Mouse (Mus musculus) kidney, embryonic 16.5 days (tissue): ENCODE results near the gene Taf12. TPM values are rescaled to one million over a fixed set of nuclear protein-coding genes. Genes with fewer than 3 reads are reported as not detected.

Experiments
- ATAC-seq: fragments of 200-750 bp; cut with Nextera tagmentation; 2 replicates; pipeline ENCODE4 v1.8.0; 2017; ENCODE audit warnings: moderate TSS enrichment; ENCODE audit not compliant: low FRiP score, low TSS enrichment
- H3K27ac ChIP-seq: fragments of 300-500 bp; sonication (generic); 2 replicates; pipeline ENCODE4 v1.5.1; 2014; ENCODE audit warnings: low read length
- H3K27me3 ChIP-seq: fragments of 300-500 bp; sonication (generic); 2 replicates; pipeline ENCODE4 v1.6.1; 2014; ENCODE audit warnings: low read length, control low read depth, mixed read lengths; ENCODE audit not compliant: insufficient read depth
- H3K36me3 ChIP-seq: fragments of 300-500 bp; sonication (generic); 2 replicates; pipeline ENCODE4 v1.6.1; 2014; ENCODE audit warnings: low read length, control low read depth, mixed read lengths; ENCODE audit not compliant: insufficient read depth
- H3K4me1 ChIP-seq: fragments of 300-500 bp; sonication (generic); 2 replicates; pipeline ENCODE4 v1.6.1; 2014; ENCODE audit warnings: low read length, control low read depth, mixed read lengths; ENCODE audit not compliant: insufficient read depth
- H3K4me2 ChIP-seq: fragments of 300-500 bp; sonication (generic); replicated peaks from 2 replicates; pipeline ENCODE4 v1.6.1; 2014; ENCODE audit warnings: low read depth, low read length
- H3K4me3 ChIP-seq: fragments of 300-500 bp; sonication (generic); 2 replicates; pipeline ENCODE4 v1.5.1; 2014; ENCODE audit warnings: mild to moderate bottlenecking, low read length
- H3K9ac ChIP-seq: fragments of 300-500 bp; sonication (generic); replicated peaks from 2 replicates; pipeline ENCODE4 v1.6.1; 2014; ENCODE audit warnings: low read length
- H3K9me3 ChIP-seq: fragments of 300-500 bp; sonication (generic); 2 replicates; pipeline ENCODE4 v1.6.1; 2016; ENCODE audit warnings: low read length, control low read depth
- WGBS: fragments of 180-500 bp; shearing (Covaris S2); extraction: QIAGEN DNeasy Blood & Tissue Kit; methylation state at CpG from one replicate; pipeline ENCODE4 v1.1.7; 2014; 5-methylcytosine and 5-hydroxymethylcytosine counted together
- polyA plus RNA-seq: library from polyadenylated mRNA; unstranded; fragments of >200 nt; fragmentation: Nextera tagmentation; extraction: Ambion mirVana; gene quantifications from 2 replicates; pipeline ENCODE4 v1.2.1, GENCODE M21; 2015

The Taf12 gene
- polyA plus RNA-seq, 1 experiment from 2014 or later = 42.9 TPM

GRCm38 (mm10) chr4:132329835-132330354 is 55.7 kb downstream of the Taf12 start:
- Histone ChIP-seq H3K9ac (peak overlapping the region; percentile 93), H3K36me3 (peaks cover 38% of the 10 kb centered on the region), H3K27me3 (no peaks in the 10 kb centered on the region), H3K9me3 (no peaks in the 10 kb centered on the region), H3K4me3 (peak overlapping the region; percentile 80), H3K27ac (peak overlapping the region; percentile 93), H3K4me2 (peak overlapping the region; percentile 80), H3K4me1 (peaks cover 14% of the 10 kb centered on the region)
- ATAC-seq = peak; percentile 17
- WGBS = 7% methylated on average over 10 of the region's 10 CpGs

- peaks cover 14% of the 10 kb centered on the region for H3K4me1 ChIP-seq
- H3K4me2 ChIP-seq = no peak overlapping the region
- H3K9ac ChIP-seq = no peak overlapping the region
- no peak overlapping the region for H3K4me3 ChIP-seq
- no peak for ATAC-seq
- no peaks in the 10 kb centered on the region for H3K9me3 ChIP-seq
- peaks cover 43% of the 10 kb centered on the region for H3K36me3 ChIP-seq
- H3K27me3 ChIP-seq = no peaks in the 10 kb centered on the region
- WGBS = 74% methylated on average over 3 of the region's 3 CpGs
- no peak overlapping the region for H3K27ac ChIP-seq
Measured at GRCm38 (mm10) chr4:132331960-132332359, 57.8 kb downstream of the Taf12 start.

GRCm38 (mm10) chr4:132332880-132333279 is 58.7 kb downstream of the Taf12 start:
- H3K27ac ChIP-seq = no peak overlapping the region
- H3K4me1 ChIP-seq = peaks cover 14% of the 10 kb centered on the region
- no peak overlapping the region for H3K4me2 ChIP-seq
- ATAC-seq = no peak
- 89% methylated on average over 6 of the region's 6 CpGs for WGBS
- no peaks in the 10 kb centered on the region for H3K27me3 ChIP-seq
- peaks cover 50% of the 10 kb centered on the region for H3K36me3 ChIP-seq
- no peak overlapping the region for H3K9ac ChIP-seq
- H3K4me3 ChIP-seq = no peak overlapping the region
- H3K9me3 ChIP-seq = no peaks in the 10 kb centered on the region

GRCm38 (mm10) chr4:132338943-132339342 is 64.8 kb downstream of the Taf12 start:
- Histone ChIP-seq H3K27me3 (no peaks in the 10 kb centered on the region), H3K4me1 (peaks cover 12% of the 10 kb centered on the region), H3K9me3 (no peaks in the 10 kb centered on the region), H3K36me3 (peaks cover 49% of the 10 kb centered on the region), H3K4me3 (no peak overlapping the region), H3K4me2 (no peak overlapping the region), H3K27ac (no peak overlapping the region), H3K9ac (no peak overlapping the region)
- WGBS = 89% methylated on average over 13 of the region's 13 CpGs
- no peak for ATAC-seq

- WGBS = 91% methylated on average over 3 of the region's 3 CpGs
- Histone ChIP-seq H3K27me3 (no peaks in the 10 kb centered on the region), H3K4me3 (no peak overlapping the region), H3K9ac (no peak overlapping the region), H3K4me1 (peaks cover 25% of the 10 kb centered on the region), H3K36me3 (peaks cover 30% of the 10 kb centered on the region), H3K27ac (no peak overlapping the region), H3K4me2 (no peak overlapping the region), H3K9me3 (no peaks in the 10 kb centered on the region)
- ATAC-seq = no peak
Measured at GRCm38 (mm10) chr4:132341451-132341850, 67.3 kb downstream of the Taf12 start.

- H3K4me3 ChIP-seq = peak overlapping the region; percentile 83
- peak overlapping the region; percentile 80 for H3K9ac ChIP-seq
- peak overlapping the region; percentile 97 for H3K4me2 ChIP-seq
- peak overlapping the region; percentile 49; the same call in 1 of the 2 replicates for H3K27ac ChIP-seq
- H3K27me3 ChIP-seq = no peaks in the 10 kb centered on the region
- H3K9me3 ChIP-seq = no peaks in the 10 kb centered on the region
- peaks cover 3% of the 10 kb centered on the region; the same call in 1 of the 2 replicates for H3K36me3 ChIP-seq
- ATAC-seq = 0 out of 2 replicates have a peak, but pooled peaks have one; percentile 8
- H3K4me1 ChIP-seq = peaks cover 25% of the 10 kb centered on the region
- WGBS = 3% methylated on average over 13 of the region's 13 CpGs
Measured at GRCm38 (mm10) chr4:132344403-132345134, 70.4 kb downstream of the Taf12 start.

Other genes starting within 250 kb of the Taf12 start
- 0.08 and 0.12 TPM in 2 replicates for gene Gm10300, start 199.7 kb upstream of the Taf12 start, polyA plus RNA-seq
- gene Epb41, start 199.1 kb upstream of the Taf12 start, polyA plus RNA-seq = 68.6 and 72.5 TPM in 2 replicates
- 0.06 and 0.19 TPM in 2 replicates for gene Oprd1, start 129.9 kb upstream of the Taf12 start, polyA plus RNA-seq
- gene Ythdf2, start 62.1 kb upstream of the Taf12 start, polyA plus RNA-seq = 106 and 108 TPM in 2 replicates
- gene Gmeb1, start 12.8 kb upstream of the Taf12 start, polyA plus RNA-seq = 39.3 and 45.1 TPM in 2 replicates
- gene Rab42, start 29.0 kb downstream of the Taf12 start, polyA plus RNA-seq = 3.9 and 4.1 TPM in 2 replicates
- gene Trnau1ap, start 55.2 kb downstream of the Taf12 start, polyA plus RNA-seq = 75.8 and 77.0 TPM in 2 replicates
- 89.6 and 92.7 TPM in 2 replicates for gene Rcc1, start 79.2 kb downstream of the Taf12 start, polyA plus RNA-seq
- 23.7 and 32.8 TPM in 2 replicates for gene Phactr4, start 148.1 kb downstream of the Taf12 start, polyA plus RNA-seq
- gene Med18, start 189.5 kb downstream of the Taf12 start, polyA plus RNA-seq = 21.0 and 22.2 TPM in 2 replicates
- gene Sesn2, start 236.1 kb downstream of the Taf12 start, polyA plus RNA-seq = 20.4 and 21.2 TPM in 2 replicates